Mouse (Mus musculus): ENCODE measurements around the gene Gast.
A peak's percentile ranks its signal among the peaks of the same experiment; 100 is the strongest.
"Not testable (repeated sequence)": the region's sequence is repeated elsewhere in the genome, so short reads cannot be mapped to it uniquely, and the experiment has no call there.

DNA sequence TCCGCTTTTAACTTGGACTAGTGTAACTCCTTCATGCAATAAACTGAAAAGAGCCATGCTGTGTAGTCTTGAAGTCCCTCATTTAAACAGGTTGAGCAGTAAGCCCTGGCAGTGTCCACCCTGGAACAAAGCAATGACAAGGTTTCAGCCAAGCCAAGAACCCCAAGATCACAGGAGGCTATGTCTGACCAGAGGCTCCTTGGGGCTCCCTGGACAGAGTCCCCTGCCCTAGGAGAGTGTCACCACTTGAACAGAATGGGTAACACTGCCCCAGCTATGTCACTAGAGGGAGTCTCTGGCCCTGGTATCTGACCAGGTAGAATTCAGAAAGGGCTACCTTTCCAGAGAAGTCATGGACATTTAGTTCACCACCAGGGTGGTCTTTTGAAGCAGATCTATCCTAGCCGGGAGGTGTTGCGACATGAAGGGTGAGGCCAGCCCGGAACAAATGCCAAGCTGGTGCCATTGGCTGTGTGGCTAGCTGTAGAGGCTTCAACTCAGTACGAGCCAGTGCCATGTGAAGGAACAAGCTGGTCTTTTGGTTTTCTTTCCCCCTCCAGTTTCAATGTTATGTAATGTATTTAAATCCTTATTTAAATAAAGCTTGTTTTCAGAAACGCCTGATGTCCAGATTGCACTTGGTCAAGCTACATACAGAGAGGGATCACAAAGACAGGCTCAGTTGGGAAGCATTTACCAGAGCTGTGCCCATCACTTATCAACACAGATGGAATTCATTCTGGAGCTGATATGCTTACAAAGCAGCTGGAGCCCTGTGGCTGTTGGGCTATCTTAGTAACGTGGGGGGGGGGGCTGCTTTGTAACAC, 12.5 kb upstream of the Gast start:
- TF ChIP-seq CTCF (IDR thresholded peaks at IDR 0.05; ENCODE audit: low read depth) = peak; percentile 21
- TF ChIP-seq EP300 (IDR thresholded peaks at IDR 0.05; ENCODE audit: low read depth) = not testable (repeated sequence)
